Mouse (Mus musculus) erythroblast, embryonic 14.5 days (primary cell): ENCODE results near the gene Fam69b.

ENCODE experiments used
- GATA1 ChIP-seq: IDR thresholded peaks from 2 replicates; pipeline ENCODE4 v1.6.1; 2012; ENCODE audit warnings: low read length, inconsistent platforms, mixed read lengths
- TAL1 ChIP-seq: IDR thresholded peaks from 3 replicates; pipeline ENCODE4 v1.6.1; 2012; ENCODE audit warnings: low read length, inconsistent platforms, mixed read lengths

DNA sequence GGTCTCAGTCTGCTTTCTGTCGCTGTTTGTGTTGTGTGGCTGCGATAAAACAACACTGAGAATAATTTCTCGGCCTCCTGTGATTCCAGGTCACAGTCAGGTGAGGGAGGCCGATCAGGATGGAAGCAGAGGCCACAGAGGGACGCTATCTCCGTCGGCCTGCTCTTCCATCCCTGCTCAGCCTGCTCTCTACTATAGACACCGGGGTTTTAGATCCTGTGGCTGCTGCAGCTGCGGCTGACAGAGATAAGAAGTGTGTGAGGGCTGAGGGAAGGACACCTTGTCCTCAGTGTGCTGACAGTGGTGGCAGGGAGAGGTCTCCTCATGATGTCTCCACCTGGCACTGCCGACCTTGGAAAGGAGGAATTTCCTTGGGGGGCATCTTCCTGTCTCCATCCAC lies 34.9 kb downstream of the Fam69b start:
- TF ChIP-seq GATA1 (no peak), TAL1 (no peak)
